Mouse (Mus musculus) embryonic fibroblast, embryonic 13.5 days (primary cell): ENCODE results near the gene Specc1l.

Experiments
- CTCF ChIP-seq: IDR thresholded peaks from 2 replicates; pipeline ENCODE4 v1.5.1; 2011; ENCODE audit warnings: mild to moderate bottlenecking, control low read depth, low read length, moderate library complexity, borderline replicate concordance; ENCODE audit not compliant: insufficient read depth
- POLR2A ChIP-seq: IDR thresholded peaks from 2 replicates; pipeline ENCODE4 v1.6.1; 2011; ENCODE audit warnings: low read depth, mild to moderate bottlenecking, control low read depth, low read length, moderate library complexity

GRCm38 (mm10) chr10:75339377-75339776 lies 127.5 kb downstream of the Specc1l start:
- TF ChIP-seq CTCF = no peak
- no peak for TF ChIP-seq POLR2A
